Mouse (Mus musculus) liver, postnatal 0 days (tissue): ENCODE measurements around the gene Eloa.
"Not testable (repeated sequence)": the region's sequence is repeated elsewhere in the genome, so short reads cannot be mapped to it uniquely, and the experiment has no call there.

Experiments used
- CTCF ChIP-seq: sonication (generic); IDR thresholded peaks from 2 replicates; pipeline ENCODE4 v1.5.1; 2016; ENCODE audit warnings: antibody characterized with exemption, low read depth
- EP300 ChIP-seq: IDR thresholded peaks from 2 replicates; pipeline ENCODE4 v1.6.1; 2016; ENCODE audit warnings: antibody characterized with exemption, low read depth, mild to moderate bottlenecking

GRCm38 (mm10) chr4:136059800-136060488 is 38.4 kb upstream of the Eloa start:
- TF ChIP-seq CTCF, EP300: not testable (repeated sequence)
